Mouse (Mus musculus) liver, postnatal 0 days (tissue): Measurements from ENCODE around the gene Camta1.

Experiments used
- CTCF ChIP-seq: sonication (generic); IDR thresholded peaks from 2 replicates; pipeline ENCODE4 v1.5.1; 2016; ENCODE audit warnings: antibody characterized with exemption, low read depth
- EP300 ChIP-seq: IDR thresholded peaks from 2 replicates; pipeline ENCODE4 v1.6.1; 2016; ENCODE audit warnings: antibody characterized with exemption, low read depth, mild to moderate bottlenecking

DNA sequence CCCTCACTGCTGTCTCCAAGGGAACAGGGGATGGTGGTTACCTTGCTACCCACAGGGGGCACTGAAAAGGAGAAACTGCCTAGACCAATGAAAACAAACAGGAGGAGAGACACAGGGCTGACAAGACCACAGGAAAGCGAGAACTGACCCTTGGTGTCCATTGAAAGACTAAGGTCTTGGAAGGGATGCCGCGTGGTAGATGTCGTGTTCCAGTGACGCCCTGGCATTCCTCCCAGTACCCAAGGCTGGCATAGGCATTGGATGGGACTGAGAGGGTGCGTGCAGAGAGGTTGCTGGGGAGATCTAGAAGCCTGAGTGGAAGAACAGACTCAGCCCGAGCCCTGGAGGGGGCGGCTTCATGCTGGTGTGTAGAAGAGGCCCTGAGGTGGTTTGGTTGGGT, 550.9 kb downstream of the Camta1 start:
- TF ChIP-seq CTCF (no peak), EP300 (no peak)
